Mouse (Mus musculus) stomach, embryonic 16.5 days (tissue): ENCODE data around the gene Pycr1. TPM values are rescaled to one million over a fixed set of nuclear protein-coding genes. Genes with fewer than 3 reads are reported as not detected.

ENCODE experiments used
- ATAC-seq: fragments of 200-750 bp; cut with Nextera tagmentation; 2 replicates; pipeline ENCODE4 v1.8.0; 2017; ENCODE audit warnings: moderate number of reproducible peaks, moderate TSS enrichment; ENCODE audit not compliant: insufficient read depth, low FRiP score
- H3K27ac ChIP-seq: fragments of 300-500 bp; sonication (generic); 2 replicates; pipeline ENCODE4 v1.5.1; 2014; ENCODE audit warnings: low read length
- H3K27me3 ChIP-seq: fragments of 300-500 bp; sonication (generic); 2 replicates; pipeline ENCODE4 v1.6.1; 2014; ENCODE audit warnings: low read length, control low read depth, mixed read lengths; ENCODE audit not compliant: control insufficient read depth, insufficient read depth
- H3K36me3 ChIP-seq: fragments of 300-500 bp; sonication (generic); 2 replicates; pipeline ENCODE4 v1.6.1; 2014; ENCODE audit warnings: low read length; ENCODE audit not compliant: control insufficient read depth, insufficient read depth
- H3K4me1 ChIP-seq: fragments of 300-500 bp; sonication (generic); 2 replicates; pipeline ENCODE4 v1.6.1; 2014; ENCODE audit warnings: low read length, control low read depth, mixed read lengths; ENCODE audit not compliant: control insufficient read depth, insufficient read depth
- H3K4me2 ChIP-seq: fragments of 300-500 bp; sonication (generic); 2 replicates; pipeline ENCODE4 v1.6.1; 2014; ENCODE audit warnings: low read depth, low read length, mixed read lengths
- H3K4me3 ChIP-seq: fragments of 300-500 bp; sonication (generic); replicated peaks from 2 replicates; pipeline ENCODE4 v1.5.1; 2014; ENCODE audit warnings: mild to moderate bottlenecking, low read length
- H3K9ac ChIP-seq: fragments of 300-500 bp; sonication (generic); 2 replicates; pipeline ENCODE4 v1.6.1; 2014; ENCODE audit warnings: low read length
- H3K9me3 ChIP-seq: fragments of 300-500 bp; sonication (generic); replicated peaks from 2 replicates; pipeline ENCODE4 v1.6.1; 2016; ENCODE audit warnings: low read length, control low read depth; ENCODE audit not compliant: control insufficient read depth
- WGBS: fragments of 180-500 bp; shearing (Covaris S2); extraction: QIAGEN DNeasy Blood & Tissue Kit; methylation state at CpG from one replicate; pipeline ENCODE4 v1.1.7; 2014; 5-methylcytosine and 5-hydroxymethylcytosine counted together
- polyA plus RNA-seq: library from polyadenylated mRNA; unstranded; fragments of >200 nt; fragmentation: Nextera tagmentation; extraction: Ambion mirVana; gene quantifications from 2 replicates; pipeline ENCODE4 v1.2.1, GENCODE M21; 2015

Gene Pycr1
- polyA plus RNA-seq, 1 experiment from 2014 or later, result 38.0 TPM

GRCm38 (mm10) chr11:120615167-120615566 lies 28.4 kb downstream of the Pycr1 start:
- Histone ChIP-seq H3K27me3 (no peaks in the 10 kb centered on the region), H3K4me1 (peaks cover 14% of the 10 kb centered on the region), H3K27ac (no peak overlapping the region), H3K4me3 (no peak overlapping the region), H3K36me3 (peaks cover 15% of the 10 kb centered on the region; the same call in 1 of the 2 replicates), H3K9me3 (no peaks in the 10 kb centered on the region), H3K4me2 (no peak overlapping the region), H3K9ac (peak overlapping the region; percentile 3; the same call in 1 of the 2 replicates)
- 93% methylated on average over 6 of the region's 6 CpGs for WGBS
- no peak for ATAC-seq

- Histone ChIP-seq H3K27me3 (no peaks in the 10 kb centered on the region), H3K9me3 (no peaks in the 10 kb centered on the region), H3K36me3 (peaks cover 14% of the 10 kb centered on the region; the same call in 1 of the 2 replicates), H3K9ac (no peak overlapping the region), H3K4me3 (no peak overlapping the region), H3K27ac (no peak overlapping the region), H3K4me1 (peaks cover 24% of the 10 kb centered on the region), H3K4me2 (no peak overlapping the region)
- no peak for ATAC-seq
- WGBS, result 88% methylated on average over 8 of the region's 8 CpGs
These were observed 29.6 kb downstream of the Pycr1 start for GRCm38 (mm10) chr11:120613976-120614375.

- no peaks in the 10 kb centered on the region for H3K27me3 ChIP-seq
- ATAC-seq, result no peak
- no peak overlapping the region for H3K27ac ChIP-seq
- no peaks in the 10 kb centered on the region for H3K9me3 ChIP-seq
- no peak overlapping the region for H3K4me2 ChIP-seq
- peaks cover 28% of the 10 kb centered on the region for H3K4me1 ChIP-seq
- no peak overlapping the region for H3K4me3 ChIP-seq
- 82% methylated on average over 10 of the region's 10 CpGs for WGBS
- H3K36me3 ChIP-seq, result peaks cover 12% of the 10 kb centered on the region; the same call in 1 of the 2 replicates
- no peak overlapping the region for H3K9ac ChIP-seq
These were observed 30.0 kb downstream of the Pycr1 start for GRCm38 (mm10) chr11:120613481-120613972.

- ATAC-seq, result no peak
- 32% methylated on average over 6 of the region's 6 CpGs for WGBS
- H3K36me3 ChIP-seq, result peaks cover 8% of the 10 kb centered on the region; the same call in 1 of the 2 replicates
These were observed 30.8 kb downstream of the Pycr1 start for GRCm38 (mm10) chr11:120612763-120613162.

GRCm38 (mm10) chr11:120610477-120611046 lies 33.0 kb downstream of the Pycr1 start:
- no peak for ATAC-seq
- no peaks in the 10 kb centered on the region for H3K9me3 ChIP-seq
- WGBS, result 80% methylated on average over 9 of the region's 9 CpGs
- H3K9ac ChIP-seq, result no peak overlapping the region
- H3K27ac ChIP-seq, result no peak overlapping the region
- peaks cover 8% of the 10 kb centered on the region; the same call in 1 of the 2 replicates for H3K36me3 ChIP-seq
- H3K4me3 ChIP-seq, result no peak overlapping the region
- H3K4me1 ChIP-seq, result peaks cover 27% of the 10 kb centered on the region
- no peaks in the 10 kb centered on the region for H3K27me3 ChIP-seq
- H3K4me2 ChIP-seq, result no peak overlapping the region

More at GRCm38 (mm10) chr11:120612763-120613162, 30.8 kb downstream of the Pycr1 start:
- Histone ChIP-seq H3K9ac (no peak overlapping the region), H3K27ac (no peak overlapping the region), H3K9me3 (no peaks in the 10 kb centered on the region), H3K4me2 (no peak overlapping the region), H3K27me3 (no peaks in the 10 kb centered on the region), H3K4me3 (no peak overlapping the region), H3K4me1 (peaks cover 33% of the 10 kb centered on the region)

- Histone ChIP-seq H3K4me3 (peak overlapping the region; percentile 39; the same call in 1 of the 2 replicates), H3K9ac (no peak overlapping the region; the same call in 1 of the 2 replicates), H3K4me2 (peak overlapping the region; percentile 70)
These were observed 34.3 kb downstream of the Pycr1 start for GRCm38 (mm10) chr11:120609250-120609649.

GRCm38 (mm10) chr11:120608241-120609034 lies 35.1 kb downstream of the Pycr1 start, which contains the start of gene Npb:
Npb (plus strand) TSS chr11:120608477.
- Histone ChIP-seq H3K4me1 (peaks cover 27% of the 10 kb centered on the region), H3K27me3 (no peaks in the 10 kb centered on the region), H3K9ac (peak within 1 kb of the TSS; percentile 70), H3K27ac (peak within 1 kb of the TSS; percentile 35; the same call in 1 of the 2 replicates), H3K9me3 (no peaks in the 10 kb centered on the region), H3K4me3 (peak within 1 kb of the TSS; percentile 39), H3K36me3 (peaks cover 11% of the 10 kb centered on the region; the same call in 1 of the 2 replicates), H3K4me2 (peak within 1 kb of the TSS; percentile 70)
- ATAC-seq, result peak; percentile 44
- WGBS, result 6% methylated on average over 45 of the region's 45 CpGs

More at GRCm38 (mm10) chr11:120609250-120609649, 34.3 kb downstream of the Pycr1 start:
- Histone ChIP-seq H3K27me3 (no peaks in the 10 kb centered on the region), H3K4me1 (peaks cover 27% of the 10 kb centered on the region), H3K9me3 (no peaks in the 10 kb centered on the region), H3K27ac (peak overlapping the region; percentile 35; the same call in 1 of the 2 replicates), H3K36me3 (peaks cover 15% of the 10 kb centered on the region; the same call in 1 of the 2 replicates)
- WGBS, result 37% methylated on average over 8 of the region's 8 CpGs
- ATAC-seq, result peak; percentile 68; the same call in 1 of the 2 replicates

- H3K4me2 ChIP-seq, result no peak overlapping the region
- peak overlapping the region; percentile 19; the same call in 1 of the 2 replicates for H3K9ac ChIP-seq
- H3K9me3 ChIP-seq, result no peaks in the 10 kb centered on the region
- no peaks in the 10 kb centered on the region for H3K27me3 ChIP-seq
- 71% methylated on average over 4 of the region's 4 CpGs for WGBS
- no peak overlapping the region for H3K4me3 ChIP-seq
- ATAC-seq, result no peak
- H3K27ac ChIP-seq, result no peak overlapping the region
- H3K4me1 ChIP-seq, result peaks cover 27% of the 10 kb centered on the region
- peaks cover 13% of the 10 kb centered on the region; the same call in 1 of the 2 replicates for H3K36me3 ChIP-seq
These were observed 36.8 kb downstream of the Pycr1 start for GRCm38 (mm10) chr11:120606764-120607163.
